Mouse (Mus musculus): ENCODE measurements around the gene Hist1h4k. TPM values are rescaled to one million over a fixed set of nuclear protein-coding genes. Genes with fewer than 3 reads are reported as not detected.

Hist1h4k gene
- total RNA-seq, 2 experiments from 2014 or later = 76.4 to 2,633 TPM

DNA sequence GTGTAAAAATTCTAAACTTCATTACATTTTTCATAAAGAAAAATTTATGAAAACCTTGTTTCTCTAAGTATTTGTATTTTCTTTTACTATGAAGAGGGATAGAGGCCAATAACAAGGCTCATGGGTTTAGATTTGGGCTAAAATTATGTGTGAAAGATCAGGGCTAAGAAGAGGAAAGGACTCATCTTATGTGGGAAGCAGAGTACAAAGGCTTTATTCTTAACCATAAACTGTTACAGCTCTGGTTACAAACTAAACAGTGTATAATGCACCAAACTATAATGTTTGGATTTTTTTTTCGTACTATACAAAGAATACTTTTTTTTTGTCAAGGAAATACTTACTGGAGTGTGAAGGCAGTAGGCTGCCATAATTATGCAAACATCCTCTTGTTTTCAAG is 5.4 kb upstream of the Hist1h4k start:
- no peak for ATAC-seq (replicated peaks; ENCODE audit: poor library complexity)

GRCm38 (mm10) chr13:21754294-21755001 is 4.1 kb upstream of the Hist1h4k start:
- peak; percentile 28 for ATAC-seq (replicated peaks; ENCODE audit: poor library complexity)

DNA sequence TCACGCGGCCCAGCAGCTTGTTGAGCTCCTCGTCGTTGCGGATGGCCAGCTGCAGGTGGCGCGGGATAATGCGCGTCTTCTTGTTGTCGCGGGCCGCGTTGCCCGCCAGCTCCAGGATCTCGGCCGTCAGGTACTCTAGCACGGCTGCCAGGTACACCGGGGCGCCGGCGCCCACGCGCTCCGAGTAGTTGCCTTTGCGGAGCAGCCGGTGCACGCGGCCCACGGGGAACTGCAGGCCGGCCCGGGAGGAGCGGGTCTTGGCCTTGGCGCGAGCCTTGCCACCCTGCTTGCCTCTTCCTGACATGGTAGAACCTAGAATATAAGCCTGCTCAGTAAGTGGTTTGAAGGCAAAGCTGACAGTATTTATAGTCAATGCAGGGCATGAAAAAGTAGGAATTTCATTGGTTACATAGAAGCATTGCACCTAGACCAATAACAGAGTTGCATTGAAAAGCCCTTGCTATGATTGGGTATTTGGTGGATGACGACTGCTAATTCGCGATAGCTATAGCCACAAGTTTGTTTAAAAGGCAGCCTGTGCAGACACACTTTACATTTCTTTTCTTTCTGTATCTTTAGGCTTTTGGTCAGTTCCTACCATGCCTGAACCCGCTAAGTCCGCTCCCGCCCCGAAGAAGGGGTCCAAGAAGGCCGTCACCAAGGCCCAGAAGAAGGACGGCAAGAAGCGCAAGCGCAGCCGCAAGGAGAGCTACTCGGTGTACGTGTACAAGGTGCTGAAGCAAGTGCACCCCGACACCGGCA is 3.4 kb upstream of the Hist1h4k start, which contains the start of the genes Hist1h2ak and Hist1h2bn:
Hist1h2ak (minus strand) TSS at position 304 of the 762 bp plus-strand sequence.
Hist1h2bn (plus strand) TSS at position 600 of the 762 bp plus-strand sequence.
- peak; percentile 74 for ATAC-seq (replicated peaks; ENCODE audit: poor library complexity)

- peak; percentile 17 for ATAC-seq (replicated peaks; ENCODE audit: poor library complexity)
These were observed 2.8 kb upstream of the Hist1h4k start for GRCm38 (mm10) chr13:21753051-21753523.

DNA sequence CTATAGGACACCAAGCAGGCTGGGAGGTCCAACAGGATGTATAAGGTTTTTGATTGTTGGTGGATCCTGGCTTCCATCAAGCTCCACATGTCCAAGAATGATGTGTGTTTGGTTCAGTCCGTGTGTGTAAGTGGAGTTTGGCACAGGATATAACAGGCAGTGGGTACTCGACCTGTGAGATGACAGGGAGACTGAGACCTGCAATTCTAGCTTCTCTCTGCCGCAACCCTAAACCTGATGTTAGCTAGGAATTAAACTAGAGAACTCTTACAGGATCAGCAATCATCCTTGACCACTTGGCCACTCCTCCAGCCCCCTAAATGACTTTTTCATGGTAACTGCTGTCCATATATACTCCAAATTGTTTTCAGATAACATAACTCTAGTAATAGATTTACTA is 2.1 kb upstream of the Hist1h4k start:
- ATAC-seq (replicated peaks; ENCODE audit: poor library complexity) = no peak

- no peak for ATAC-seq (replicated peaks; ENCODE audit: poor library complexity)
These were observed 1.5 kb upstream of the Hist1h4k start for GRCm38 (mm10) chr13:21751827-21752226.

- ATAC-seq (replicated peaks; ENCODE audit: poor library complexity) = no peak
These were observed 1.1 kb upstream of the Hist1h4k start for GRCm38 (mm10) chr13:21751417-21751816.

- peak; percentile 13 for ATAC-seq (replicated peaks; ENCODE audit: poor library complexity)
These were observed 732 bp downstream of the Hist1h4k start for GRCm38 (mm10) chr13:21749387-21750158.

DNA sequence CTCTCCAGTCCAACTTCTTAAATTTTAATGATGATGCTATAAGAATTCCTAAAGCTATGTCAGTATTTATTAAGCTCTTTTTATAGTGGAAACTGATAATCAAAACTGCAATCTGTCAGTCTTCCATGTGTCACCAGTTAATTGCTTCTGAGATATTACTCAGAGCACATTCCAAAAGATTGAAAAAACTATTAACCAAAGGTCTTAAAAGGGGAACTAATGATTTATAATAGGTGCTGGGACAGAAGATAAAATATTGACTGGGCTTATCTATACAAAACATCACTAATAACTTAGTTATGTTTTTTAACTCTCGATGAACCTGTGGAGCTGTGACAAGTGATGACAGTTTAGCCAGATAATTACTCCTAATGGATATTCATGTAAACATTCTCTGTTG is 5.3 kb downstream of the Hist1h4k start:
- ATAC-seq (replicated peaks; ENCODE audit: poor library complexity) = no peak

- peak; percentile 81 for ATAC-seq (replicated peaks; ENCODE audit: poor library complexity)
These were observed 15.2 kb downstream of the Hist1h4k start, which contains the start of gene Hist1h4j for GRCm38 (mm10) chr13:21734906-21735767. Gene Hist1h4j, plus strand, starts transcription at chr13:21735064.

GRCm38 (mm10) chr13:21734010-21734905 is 16.0 kb downstream of the Hist1h4k start:
- ATAC-seq (replicated peaks; ENCODE audit: poor library complexity) = peak; percentile 69

DNA sequence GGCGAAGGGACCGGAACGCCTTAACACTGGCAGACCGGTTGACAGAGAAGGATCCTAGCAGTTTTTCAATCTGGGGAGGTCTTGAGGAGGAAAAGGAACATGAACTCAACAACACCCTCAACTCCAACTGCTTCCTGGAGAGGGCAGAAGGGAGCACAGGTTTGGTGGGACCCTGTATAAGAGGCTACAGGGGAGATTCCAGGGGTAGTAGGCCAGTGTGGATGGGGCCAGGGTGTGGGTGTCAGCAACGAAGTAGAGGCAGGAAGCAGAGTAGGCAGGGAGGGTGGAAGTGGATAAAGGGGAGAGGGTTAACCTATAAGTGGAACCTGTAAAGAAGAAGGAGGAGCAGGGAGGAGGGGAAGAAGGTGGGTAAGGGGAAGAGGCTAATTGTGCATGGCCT is 16.8 kb downstream of the Hist1h4k start:
- no peak for ATAC-seq (replicated peaks; ENCODE audit: poor library complexity)

- ATAC-seq (replicated peaks; ENCODE audit: poor library complexity) = no peak
These were observed 20.8 kb downstream of the Hist1h4k start for GRCm38 (mm10) chr13:21729544-21729943.

DNA sequence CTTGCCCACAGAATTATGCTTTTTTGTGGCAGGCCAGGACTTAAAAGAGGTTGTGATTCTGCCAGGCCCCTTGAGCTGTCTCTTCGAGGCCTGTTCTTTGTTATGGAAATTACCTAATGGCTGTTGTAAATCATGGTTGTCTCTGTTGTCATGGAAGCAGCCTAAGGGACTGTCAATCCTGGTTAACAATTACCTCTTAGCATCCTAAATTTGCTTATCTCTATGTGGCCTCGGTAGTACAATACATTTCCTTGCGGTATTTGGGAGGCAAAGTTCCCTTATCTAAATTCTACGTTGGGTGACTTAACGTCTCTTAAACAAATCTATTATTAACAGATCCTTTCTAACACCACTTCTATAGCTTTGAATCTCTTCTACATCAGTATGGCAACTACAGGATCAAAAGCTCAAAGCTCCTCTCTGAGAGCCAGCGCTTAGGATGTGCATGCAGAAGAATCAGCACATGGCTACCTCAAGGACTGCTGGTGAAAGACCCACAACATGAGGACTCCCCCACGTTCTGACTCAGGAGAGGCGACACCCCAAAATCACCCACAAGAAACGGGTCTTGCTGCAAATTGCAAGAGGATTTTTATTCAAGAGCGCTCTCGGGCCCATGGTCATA is 22.2 kb downstream of the Hist1h4k start:
- ATAC-seq (replicated peaks; ENCODE audit: poor library complexity) = peak; percentile 48

DNA sequence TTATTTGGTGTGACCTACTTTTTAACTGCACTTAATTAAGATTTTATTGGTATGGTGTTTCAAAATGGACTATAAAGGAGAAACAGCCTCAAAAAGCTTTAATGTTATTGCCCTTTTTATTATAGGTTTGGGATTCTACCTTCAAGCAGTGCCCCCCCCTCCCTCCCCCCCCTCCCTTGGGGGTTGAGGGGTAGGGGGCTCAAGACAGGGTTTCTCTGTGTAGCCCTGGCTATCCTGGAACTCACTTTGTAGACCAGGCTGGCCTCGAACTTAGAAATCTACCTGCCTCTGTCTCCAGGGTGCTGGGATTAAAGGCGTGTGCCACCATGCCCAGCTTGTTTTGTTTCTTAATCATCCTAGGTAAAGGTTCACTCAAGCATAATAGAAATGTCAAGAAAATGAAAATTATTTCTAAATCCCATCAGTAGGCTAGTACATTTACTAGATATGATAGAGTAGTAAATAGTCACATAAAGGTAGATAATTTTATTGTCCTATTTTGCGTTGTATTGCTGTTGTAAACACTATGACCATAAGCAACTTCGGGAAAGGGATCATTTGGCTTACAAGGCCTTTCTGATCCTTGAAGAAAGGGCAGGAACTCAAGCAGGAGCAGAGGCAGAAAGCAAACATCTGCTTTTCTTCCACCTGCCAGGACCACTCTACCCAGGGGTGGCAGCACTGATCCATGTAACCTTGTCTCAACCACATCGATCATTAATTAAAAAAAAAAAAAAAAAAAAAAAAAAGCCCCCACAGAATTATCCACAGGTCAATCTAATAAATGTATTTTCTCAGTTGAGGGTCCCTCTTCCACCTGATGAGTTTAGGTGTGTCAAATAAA is 27.1 kb downstream of the Hist1h4k start:
- no peak for ATAC-seq (replicated peaks; ENCODE audit: poor library complexity)

GRCm38 (mm10) chr13:21722373-21722925 is 27.9 kb downstream of the Hist1h4k start:
- ATAC-seq (replicated peaks; ENCODE audit: poor library complexity) = peak; percentile 26; the same call in 1 of the 2 replicates

DNA sequence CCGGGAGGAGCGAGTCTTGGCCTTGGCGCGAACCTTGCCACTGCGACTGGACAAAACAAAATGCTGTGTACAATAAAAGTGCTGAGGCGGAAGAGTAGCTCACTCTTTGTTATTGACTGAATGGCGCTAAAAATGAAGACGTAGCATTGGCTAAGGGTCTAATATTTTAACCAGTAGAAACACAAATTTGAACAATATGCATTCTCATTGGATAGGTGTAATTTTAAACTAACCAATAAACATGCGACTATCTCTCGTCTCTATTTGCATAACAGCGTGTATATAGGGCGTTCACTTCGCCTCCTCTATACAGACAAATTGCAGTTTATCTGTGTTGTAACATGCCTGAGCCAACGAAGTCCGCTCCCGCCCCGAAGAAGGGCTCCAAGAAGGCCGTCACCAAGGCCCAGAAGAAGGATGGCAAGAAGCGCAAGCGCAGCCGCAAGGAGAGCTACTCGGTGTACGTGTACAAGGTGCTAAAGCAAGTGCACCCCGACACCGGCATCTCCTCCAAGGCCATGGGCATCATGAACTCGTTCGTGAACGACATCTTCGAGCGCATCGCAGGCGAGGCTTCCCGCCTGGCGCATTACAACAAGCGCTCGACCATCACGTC is 28.4 kb downstream of the Hist1h4k start, which contains the start of gene Hist1h2bm:
Hist1h2bm (plus strand) TSS at position 288 of the 616 bp plus-strand sequence.
- peak; percentile 87 for ATAC-seq (replicated peaks; ENCODE audit: poor library complexity)

Measured in megakaryocyte progenitor cell, adult 5-6 weeks (primary cell).